Mouse (Mus musculus) midbrain, postnatal 0 days (tissue): Measurements from ENCODE around the gene Trim25. TPM values are rescaled to one million over a fixed set of nuclear protein-coding genes. Genes with fewer than 3 reads are reported as not detected.

ENCODE experiments used
- ATAC-seq: fragments of 200-750 bp; cut with Nextera tagmentation; 2 replicates; pipeline ENCODE4 v1.8.0; 2017; ENCODE audit warnings: moderate number of reproducible peaks, mild to moderate bottlenecking, moderate TSS enrichment, moderate library complexity; ENCODE audit not compliant: low FRiP score
- DNase-seq: peaks from one replicate; pipeline ENCODE4 v3.0.0-alpha.2; 2015; ENCODE audit warnings: low spot score
- H3K27ac ChIP-seq: fragments of 300-500 bp; sonication (generic); 2 replicates; pipeline ENCODE4 v1.5.1; 2014; ENCODE audit warnings: low read depth, mild to moderate bottlenecking, low read length, mixed read lengths
- H3K27me3 ChIP-seq: fragments of 300-500 bp; sonication (generic); 2 replicates; pipeline ENCODE4 v1.6.1; 2014; ENCODE audit warnings: low read length, control low read depth, mixed read lengths; ENCODE audit not compliant: insufficient read depth
- H3K36me3 ChIP-seq: fragments of 300-500 bp; sonication (generic); 2 replicates; pipeline ENCODE4 v1.6.1; 2014; ENCODE audit warnings: low read length, control low read depth, mixed read lengths; ENCODE audit not compliant: insufficient read depth
- H3K4me1 ChIP-seq: fragments of 300-500 bp; sonication (generic); 2 replicates; pipeline ENCODE4 v1.6.1; 2014; ENCODE audit warnings: mild to moderate bottlenecking, control low read depth, antibody characterized with exemption, low read length, mixed read lengths; ENCODE audit not compliant: insufficient read depth
- H3K4me2 ChIP-seq: fragments of 300-500 bp; sonication (generic); 2 replicates; pipeline ENCODE4 v1.6.1; 2014; ENCODE audit warnings: low read depth, mild to moderate bottlenecking, low read length, mixed read lengths; ENCODE audit not compliant: poor library complexity, severe bottlenecking
- H3K4me3 ChIP-seq: fragments of 300-500 bp; sonication (generic); 2 replicates; pipeline ENCODE4 v1.5.1; 2014; ENCODE audit warnings: low read depth, mild to moderate bottlenecking, low read length, moderate library complexity
- H3K9ac ChIP-seq: fragments of 300-500 bp; sonication (generic); replicated peaks from 2 replicates; pipeline ENCODE4 v1.6.1; 2014; ENCODE audit warnings: mild to moderate bottlenecking, low read length, moderate library complexity, mixed read lengths; ENCODE audit not compliant: poor library complexity, severe bottlenecking
- H3K9me3 ChIP-seq: fragments of 300-500 bp; sonication (generic); 2 replicates; pipeline ENCODE4 v1.6.1; 2016; ENCODE audit warnings: low read length, control low read depth
- CTCF ChIP-seq: IDR thresholded peaks from 2 replicates; pipeline ENCODE4 v1.5.1; 2016; ENCODE audit warnings: antibody characterized with exemption, mild to moderate bottlenecking
- WGBS: fragments of 180-500 bp; shearing (Covaris S2); extraction: QIAGEN DNeasy Blood & Tissue Kit; methylation state at CpG from one replicate; pipeline ENCODE4 v1.1.7; 2014; 5-methylcytosine and 5-hydroxymethylcytosine counted together
- polyA plus RNA-seq: library from polyadenylated mRNA; unstranded; fragments of >200 nt; fragmentation: Nextera tagmentation; extraction: Ambion mirVana; gene quantifications from 2 replicates; pipeline ENCODE4 v1.2.1, GENCODE M21; 2015
- total RNA-seq: library from RNA; depleted of rRNA; stranded (reverse); fragments of >200 nt; gene quantifications from 2 replicates; pipeline ENCODE4 v1.2.3, GENCODE M21; 2014

The Trim25 gene
- total and polyA plus RNA-seq, 2 experiments from 2014 or later, result 2.0 to 4.3 TPM

- no peak for TF ChIP-seq CTCF
- Histone ChIP-seq H3K27me3 (no peaks in the 10 kb centered on the region), H3K4me2 (peak overlapping the region; percentile 49), H3K4me1 (no peaks in the 10 kb centered on the region), H3K36me3 (peaks cover 9% of the 10 kb centered on the region; the same call in 1 of the 2 replicates), H3K9ac (no peak overlapping the region), H3K9me3 (no peaks in the 10 kb centered on the region), H3K4me3 (no peak overlapping the region), H3K27ac (no peak overlapping the region)
- DNase-seq, result no peak
- 96% methylated on average over 3 of the region's 3 CpGs for WGBS
- ATAC-seq, result no peak
These were observed 45.6 kb upstream of the Trim25 start for GRCm38 (mm10) chr11:88953582-88953981.

GRCm38 (mm10) chr11:88954803-88955202, 44.4 kb upstream of the Trim25 start:
- H3K4me2 ChIP-seq, result peak overlapping the region; percentile 49
- H3K27ac ChIP-seq, result peak overlapping the region; percentile 68
- peak; percentile 51 for DNase-seq
- H3K4me3 ChIP-seq, result peak overlapping the region; percentile 46
- no peak for TF ChIP-seq CTCF
- H3K27me3 ChIP-seq, result no peaks in the 10 kb centered on the region
- WGBS, result 1% methylated on average over 4 of the region's 4 CpGs
- peak; percentile 34; the same call in 1 of the 2 replicates for ATAC-seq
- H3K4me1 ChIP-seq, result no peaks in the 10 kb centered on the region
- peaks cover 5% of the 10 kb centered on the region; the same call in 1 of the 2 replicates for H3K36me3 ChIP-seq
- no peaks in the 10 kb centered on the region for H3K9me3 ChIP-seq
- H3K9ac ChIP-seq, result peak overlapping the region; percentile 66

GRCm38 (mm10) chr11:88955217-88955969, 43.8 kb upstream of the Trim25 start, which contains the start of gene Scpep1:
TSS of gene Scpep1 (minus strand) at chr11:88955465.
- no peaks in the 10 kb centered on the region for H3K9me3 ChIP-seq
- peak within 1 kb of the TSS; percentile 49 for H3K4me2 ChIP-seq
- TF ChIP-seq CTCF, result peak; percentile 86
- H3K4me1 ChIP-seq, result no peaks in the 10 kb centered on the region
- peak within 1 kb of the TSS; percentile 46 for H3K4me3 ChIP-seq
- peak within 1 kb of the TSS; percentile 66 for H3K9ac ChIP-seq
- DNase-seq, result peak; percentile 97
- H3K27me3 ChIP-seq, result no peaks in the 10 kb centered on the region
- H3K27ac ChIP-seq, result peak within 1 kb of the TSS; percentile 68
- peaks cover 5% of the 10 kb centered on the region; the same call in 1 of the 2 replicates for H3K36me3 ChIP-seq
- 4% methylated on average over 34 of the region's 34 CpGs for WGBS
- ATAC-seq, result peak; percentile 93

- Histone ChIP-seq H3K27me3 (no peaks in the 10 kb centered on the region), H3K4me1 (no peaks in the 10 kb centered on the region), H3K9ac (no peak overlapping the region), H3K36me3 (no peaks in the 10 kb centered on the region), H3K27ac (no peak overlapping the region), H3K9me3 (no peaks in the 10 kb centered on the region), H3K4me3 (no peak overlapping the region), H3K4me2 (no peak overlapping the region)
- 75% methylated on average over 3 of the region's 3 CpGs for WGBS
- ATAC-seq (no peak), DNase-seq (no peak)
- no peak for TF ChIP-seq CTCF
These were observed 40.3 kb upstream of the Trim25 start for GRCm38 (mm10) chr11:88958851-88959250.

GRCm38 (mm10) chr11:88966881-88967361, 32.3 kb upstream of the Trim25 start, which contains the start of gene Elobl:
TSS of gene Elobl (minus strand) at chr11:88966931.
- H3K4me2 ChIP-seq, result no peak within 1 kb of the TSS
- no peak within 1 kb of the TSS for H3K27ac ChIP-seq
- no peak for ATAC-seq
- H3K4me3 ChIP-seq, result no peak within 1 kb of the TSS
- WGBS, result 90% methylated on average over 2 of the region's 3 CpGs
- TF ChIP-seq CTCF, result no peak
- DNase-seq, result no peak
- H3K4me1 ChIP-seq, result no peaks in the 10 kb centered on the region
- H3K36me3 ChIP-seq, result no peaks in the 10 kb centered on the region
- H3K9me3 ChIP-seq, result no peaks in the 10 kb centered on the region
- no peak within 1 kb of the TSS for H3K9ac ChIP-seq
- no peaks in the 10 kb centered on the region for H3K27me3 ChIP-seq

- Histone ChIP-seq H3K9ac (no peak within 1 kb of the TSS), H3K27ac (no peak within 1 kb of the TSS), H3K4me1 (peaks cover 2% of the 10 kb centered on the region; the same call in 1 of the 2 replicates), H3K9me3 (no peaks in the 10 kb centered on the region), H3K27me3 (no peaks in the 10 kb centered on the region), H3K36me3 (no peaks in the 10 kb centered on the region), H3K4me3 (no peak within 1 kb of the TSS), H3K4me2 (no peak within 1 kb of the TSS)
- no peak for TF ChIP-seq CTCF
- DNase-seq (no peak), ATAC-seq (no peak)
- WGBS, result 40% methylated on average over 2 of the region's 2 CpGs
These were observed 28.9 kb upstream of the Trim25 start, which contains the start of gene Coil for GRCm38 (mm10) chr11:88970202-88970732. TSS of gene Coil (plus strand) at chr11:88970252.
